Mouse (Mus musculus): ENCODE measurements around the gene Zranb1.

Zranb1 gene

GRCm38 (mm10) chr7:132930850-132931559 is at the start of gene Zranb1:
Gene Zranb1, plus strand, starts transcription at chr7:132931142.
- peak; percentile 97 for DNase-seq (ENCODE audit: low spot score in 2 of 2)

- DNase-seq (ENCODE audit: low spot score in 2 of 2), result peak in 1 of 2 experiments; percentile 20
Measured at GRCm38 (mm10) chr7:132882343-132882742, 48.6 kb upstream of the Zranb1 start.

- no peak for DNase-seq (ENCODE audit: low spot score in 2 of 2)
Measured at GRCm38 (mm10) chr7:132884031-132884430, 46.9 kb upstream of the Zranb1 start.

GRCm38 (mm10) chr7:132887019-132887804 is 43.7 kb upstream of the Zranb1 start:
- no peak for DNase-seq (ENCODE audit: low spot score in 2 of 2)

GRCm38 (mm10) chr7:132888052-132888451 is 42.9 kb upstream of the Zranb1 start:
- no peak for DNase-seq (ENCODE audit: low spot score in 2 of 2)

GRCm38 (mm10) chr7:132888518-132889249 is 42.3 kb upstream of the Zranb1 start:
- DNase-seq (ENCODE audit: low spot score in 2 of 2), result no peak

GRCm38 (mm10) chr7:132889691-132890090 is 41.3 kb upstream of the Zranb1 start:
- no peak for DNase-seq (ENCODE audit: low spot score in 2 of 2)

- DNase-seq (ENCODE audit: low spot score in 2 of 2), result no peak
Measured at GRCm38 (mm10) chr7:132890201-132890600, 40.7 kb upstream of the Zranb1 start.

- no peak for DNase-seq (ENCODE audit: low spot score in 2 of 2)
Measured at GRCm38 (mm10) chr7:132891561-132892310, 39.2 kb upstream of the Zranb1 start.

GRCm38 (mm10) chr7:132892311-132892661 is 38.7 kb upstream of the Zranb1 start:
- no peak for DNase-seq (ENCODE audit: low spot score in 2 of 2)

- no peak for DNase-seq (ENCODE audit: low spot score in 2 of 2)
Measured at GRCm38 (mm10) chr7:132892806-132893205, 38.1 kb upstream of the Zranb1 start.

- DNase-seq (ENCODE audit: low spot score in 2 of 2), result no peak
Measured at GRCm38 (mm10) chr7:132893336-132893735, 37.6 kb upstream of the Zranb1 start.

- DNase-seq (ENCODE audit: low spot score in 2 of 2), result no peak
Measured at GRCm38 (mm10) chr7:132894841-132895555, 35.9 kb upstream of the Zranb1 start.

- DNase-seq (ENCODE audit: low spot score in 2 of 2), result no peak
Measured at GRCm38 (mm10) chr7:132896206-132896815, 34.6 kb upstream of the Zranb1 start.

GRCm38 (mm10) chr7:132897258-132897657 is 33.7 kb upstream of the Zranb1 start:
- DNase-seq (ENCODE audit: low spot score in 2 of 2), result no peak

- peak; percentile 20 to 43 for DNase-seq (ENCODE audit: low spot score in 2 of 2)
Measured at GRCm38 (mm10) chr7:132898234-132898633, 32.7 kb upstream of the Zranb1 start.

GRCm38 (mm10) chr7:132900826-132901531 is 30.0 kb upstream of the Zranb1 start:
- no peak for DNase-seq (ENCODE audit: low spot score in 2 of 2)

- DNase-seq (ENCODE audit: low spot score in 2 of 2), result no peak
Measured at GRCm38 (mm10) chr7:132903796-132904195, 27.1 kb upstream of the Zranb1 start.

- DNase-seq (ENCODE audit: low spot score in 2 of 2), result no peak
Measured at GRCm38 (mm10) chr7:132921971-132922370, 9.0 kb upstream of the Zranb1 start.

GRCm38 (mm10) chr7:132925227-132925626 is 5.7 kb upstream of the Zranb1 start:
- DNase-seq (ENCODE audit: low spot score in 2 of 2), result no peak
